Mouse (Mus musculus) C2C12 (cell line): ENCODE measurements around the gene Gm19684.
"Not testable (repeated sequence)": the region's sequence is repeated elsewhere in the genome, so short reads cannot be mapped to it uniquely, and the experiment has no call there.

Experiments used
- CEBPB ChIP-seq: IDR thresholded peaks from one replicate; pipeline ENCODE4 v1.6.1; 2011; ENCODE audit warnings: low read depth, mild to moderate bottlenecking, control low read depth, moderate library complexity
- CTCF ChIP-seq: IDR thresholded peaks from one replicate; pipeline ENCODE4 v1.5.1; 2011; ENCODE audit not compliant: control insufficient read depth, insufficient read depth, insufficient read length
- FOSL1 ChIP-seq: IDR thresholded peaks from one replicate; pipeline ENCODE4 v1.8.0; 2011; ENCODE audit warnings: mild to moderate bottlenecking, low read length; ENCODE audit not compliant: poor library complexity, insufficient read depth, severe bottlenecking
- MAX ChIP-seq: IDR thresholded peaks from one replicate; pipeline ENCODE4 v1.6.1; 2011; ENCODE audit warnings: mild to moderate bottlenecking, control low read depth
- USF1 ChIP-seq: IDR thresholded peaks from one replicate; pipeline ENCODE4 v1.6.1; 2011; ENCODE audit warnings: low read depth, mild to moderate bottlenecking, control low read depth, moderate library complexity

- not testable (repeated sequence) for TF ChIP-seq CTCF, CEBPB, USF1, MAX, FOSL1
These were observed 4.9 kb upstream of the Gm19684 start for GRCm38 (mm10) chr17:36116545-36116944.
